Mouse (Mus musculus): ENCODE results near the gene Tcl1b5. TPM values are rescaled to one million over a fixed set of nuclear protein-coding genes. Genes with fewer than 3 reads are reported as not detected.

Tcl1b5 gene
- polyA plus RNA-seq, 1 experiment = not detected

DNA sequence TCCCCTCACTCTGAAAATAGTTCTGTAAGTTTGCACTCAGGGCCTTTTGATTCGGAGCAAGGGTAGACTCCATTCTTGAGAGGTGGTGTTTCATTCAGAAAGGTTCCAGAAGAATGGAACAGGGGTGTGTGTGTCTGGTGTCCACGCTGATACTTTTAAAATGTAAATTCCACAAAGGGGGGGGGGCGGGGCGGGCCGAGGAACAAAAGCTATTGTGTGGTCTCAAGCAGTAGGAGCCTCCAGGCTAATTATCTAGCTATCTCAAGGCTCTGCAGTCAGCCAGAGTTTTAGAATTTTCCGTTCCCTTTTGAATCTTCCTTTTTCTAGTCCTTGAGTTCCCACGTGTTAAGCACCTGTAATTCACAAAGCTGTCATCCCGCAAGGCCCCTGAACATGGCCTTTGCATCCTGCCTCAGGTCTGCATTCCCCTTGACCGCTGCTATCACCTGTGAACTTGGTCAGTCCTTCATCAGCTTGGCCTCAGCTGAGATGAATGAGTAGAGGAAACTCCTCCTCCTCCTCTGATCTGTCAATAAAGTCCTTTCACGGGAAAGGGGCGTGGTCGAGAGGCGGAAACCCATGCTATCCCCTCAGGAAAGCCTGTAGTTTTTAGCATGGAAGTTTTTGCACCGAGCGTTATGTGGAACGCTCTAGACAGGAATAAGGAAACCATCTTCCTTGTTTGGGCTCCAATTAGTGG is 48.6 kb downstream of the Tcl1b5 start:
- DNase-seq (ENCODE audit: low read depth) = no peak
- TF ChIP-seq POLR2A (IDR thresholded peaks at IDR 0.05; ENCODE audit: borderline replicate concordance, extremely low read depth, insufficient read depth, insufficient read length, poor library complexity, severe bottlenecking) (no peak), CTCF (IDR thresholded peaks at IDR 0.05; ENCODE audit: borderline replicate concordance, extremely low read depth, insufficient read depth, insufficient read length) (no peak)

Other genes with a start within 250 kb of the Tcl1b5 start
- 0.34 and 0.44 TPM in 2 replicates for gene Syne3, start 166.5 kb upstream of the Tcl1b5 start, polyA plus RNA-seq (2012; rRNA removed)
- 71.3 and 95.6 TPM in 2 replicates for gene Glrx5, start 143.7 kb upstream of the Tcl1b5 start, polyA plus RNA-seq (2012; rRNA removed)
- gene Tcl1b2, start 30.3 kb upstream of the Tcl1b5 start, polyA plus RNA-seq (2012; rRNA removed) = 0.08 and 0.14 TPM in 2 replicates
- not detected in 2 replicates for gene Tcl1b1, start 16.7 kb upstream of the Tcl1b5 start, polyA plus RNA-seq (2012; rRNA removed)
- not detected in 2 replicates for gene Tcl1b3, start 14.7 kb downstream of the Tcl1b5 start, polyA plus RNA-seq (2012; rRNA removed)
- not detected in 2 replicates for gene Tcl1b4, start 25.6 kb downstream of the Tcl1b5 start, polyA plus RNA-seq (2012; rRNA removed)
- not detected in 2 replicates for gene Tcl1, start 46.4 kb downstream of the Tcl1b5 start, polyA plus RNA-seq (2012; rRNA removed)
- 8.5 and 17.5 TPM in 2 replicates for gene Tunar, start 157.5 kb downstream of the Tcl1b5 start, polyA plus RNA-seq (2012; rRNA removed)

All from brain, embryonic 14.5 days (tissue).